Mouse (Mus musculus) right cerebral cortex, adult 2 months (tissue): ENCODE results near the gene Lfng.

Experiments
- DNase-seq, 2 experiments: peaks; one replicate each; pipeline ENCODE4 v3.0.0; 2021 to 2022; ENCODE audit warnings: low spot score in 2 of 2

Lfng gene

DNA sequence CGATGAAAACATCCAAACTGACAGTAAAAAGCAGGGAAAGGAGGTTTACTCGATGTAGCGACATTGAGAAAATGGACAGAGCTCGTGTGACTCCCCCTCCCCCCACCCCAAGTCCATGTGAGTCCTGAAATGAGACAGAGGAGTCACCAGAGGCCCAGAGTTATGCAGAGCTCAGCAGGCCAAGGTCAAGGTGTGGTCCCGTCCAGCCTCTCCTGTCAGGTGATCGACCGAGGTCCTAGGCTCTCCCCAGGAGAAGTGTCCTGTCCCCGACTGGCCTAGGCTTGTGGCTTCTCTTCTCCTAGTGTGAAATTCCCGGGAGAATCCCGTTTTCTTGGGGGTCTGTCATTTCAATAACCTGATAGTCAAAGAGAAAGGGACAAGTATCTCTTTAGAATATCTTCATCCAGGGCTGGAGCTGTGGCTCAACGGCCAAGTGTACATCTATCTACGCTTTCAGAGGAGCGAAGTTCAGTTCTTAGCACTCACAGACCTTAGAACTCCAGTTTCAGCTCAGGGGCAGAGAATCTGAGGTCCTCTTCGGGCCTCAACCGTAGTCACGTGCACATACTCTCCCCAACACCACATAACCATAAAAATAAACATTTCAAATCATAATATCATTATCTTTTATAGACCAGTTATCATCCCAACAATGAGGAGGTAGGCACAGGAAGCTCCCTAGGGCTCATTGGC lies 17.9 kb upstream of the Lfng start:
- DNase-seq: no peak

GRCm38 (mm10) chr5:140594846-140595245 lies 12.3 kb upstream of the Lfng start:
- no peak for DNase-seq

DNA sequence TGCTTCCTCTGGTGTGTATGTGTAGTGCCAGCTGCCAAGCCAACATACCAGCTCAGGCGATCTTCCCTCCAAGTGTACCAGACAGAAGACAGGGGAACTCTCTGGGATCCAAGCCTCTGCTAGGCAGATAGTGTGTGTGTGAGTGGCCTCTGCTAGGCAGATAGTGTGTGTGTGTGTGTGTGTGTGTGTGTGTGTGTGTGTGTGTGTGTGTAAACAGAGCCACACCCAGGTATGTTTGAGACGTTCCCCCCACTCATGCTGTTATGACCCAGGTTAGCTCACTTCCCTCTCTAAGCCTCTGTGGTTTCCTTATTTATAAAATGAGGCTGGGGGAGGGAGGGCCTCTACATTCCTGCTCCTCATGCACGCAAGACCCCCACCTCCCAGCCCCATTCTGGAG lies 10.7 kb upstream of the Lfng start:
- no peak for DNase-seq

GRCm38 (mm10) chr5:140596927-140597588 lies 10.1 kb upstream of the Lfng start:
- no peak for DNase-seq

GRCm38 (mm10) chr5:140597787-140598186 lies 9.3 kb upstream of the Lfng start:
- DNase-seq: no peak

DNA sequence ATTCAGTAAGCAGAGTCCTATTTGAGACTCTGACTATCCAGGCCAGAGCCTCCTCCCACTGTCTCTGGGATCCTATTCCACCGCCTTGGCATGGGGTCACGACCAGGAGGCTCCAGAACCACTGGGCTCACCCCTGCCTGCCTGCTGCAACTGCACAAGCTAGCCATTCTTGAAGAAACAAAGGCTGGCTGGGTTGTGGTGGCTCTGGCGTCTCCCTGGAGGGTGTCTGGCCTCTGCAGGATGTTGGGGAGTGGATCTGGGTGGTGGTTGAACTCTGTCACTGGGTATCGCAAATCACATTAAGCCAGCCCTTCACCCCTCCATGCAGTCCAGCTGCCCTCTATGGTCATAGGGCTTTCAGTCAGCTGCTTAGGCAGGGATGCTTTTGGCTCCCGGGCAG lies 7.2 kb upstream of the Lfng start:
- DNase-seq: no peak

DNA sequence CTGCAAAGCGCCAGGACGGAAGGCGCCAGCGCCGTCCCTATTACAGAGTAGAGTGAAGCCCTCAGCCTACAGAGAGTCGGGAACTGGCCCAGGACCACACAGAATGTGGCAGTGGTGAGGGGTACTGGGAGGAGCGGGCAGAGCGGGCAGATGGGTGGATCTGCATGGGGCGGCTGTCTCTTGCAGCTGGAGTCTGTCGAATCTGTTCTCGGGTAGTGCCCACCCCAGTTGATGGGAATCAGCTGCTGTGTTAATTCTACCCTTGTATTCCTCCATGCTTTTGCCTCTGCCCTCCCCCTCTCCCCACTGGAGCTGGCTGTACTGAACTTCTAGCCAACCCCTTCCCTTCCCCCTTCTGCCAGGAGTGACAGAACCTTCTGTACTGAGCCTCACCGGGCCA lies 5.4 kb upstream of the Lfng start:
- no peak for DNase-seq

DNA sequence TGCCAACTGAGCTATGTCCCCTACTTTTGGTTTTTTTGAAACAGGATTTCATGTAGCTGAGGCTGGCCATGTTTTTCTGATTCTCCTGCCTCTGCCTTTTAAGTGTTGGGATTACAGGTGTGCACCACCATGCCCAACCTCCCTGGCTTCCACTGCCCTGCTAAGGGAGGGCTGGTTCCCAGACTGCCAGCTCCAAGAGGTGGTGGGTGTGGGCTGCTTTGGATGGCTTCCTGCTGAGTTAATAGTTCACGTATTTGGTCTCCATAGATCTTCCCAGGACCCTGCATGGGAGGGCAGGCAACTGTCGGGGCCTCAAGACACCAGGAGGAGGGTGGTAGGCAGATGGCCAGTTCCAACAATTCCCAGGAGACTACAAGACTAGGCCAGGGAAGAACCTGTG lies 4.6 kb upstream of the Lfng start:
- no peak for DNase-seq

- no peak for DNase-seq
Measured at GRCm38 (mm10) chr5:140604386-140604785, 2.7 kb upstream of the Lfng start.

GRCm38 (mm10) chr5:140605228-140605627 lies 1.9 kb upstream of the Lfng start:
- no peak for DNase-seq

DNA sequence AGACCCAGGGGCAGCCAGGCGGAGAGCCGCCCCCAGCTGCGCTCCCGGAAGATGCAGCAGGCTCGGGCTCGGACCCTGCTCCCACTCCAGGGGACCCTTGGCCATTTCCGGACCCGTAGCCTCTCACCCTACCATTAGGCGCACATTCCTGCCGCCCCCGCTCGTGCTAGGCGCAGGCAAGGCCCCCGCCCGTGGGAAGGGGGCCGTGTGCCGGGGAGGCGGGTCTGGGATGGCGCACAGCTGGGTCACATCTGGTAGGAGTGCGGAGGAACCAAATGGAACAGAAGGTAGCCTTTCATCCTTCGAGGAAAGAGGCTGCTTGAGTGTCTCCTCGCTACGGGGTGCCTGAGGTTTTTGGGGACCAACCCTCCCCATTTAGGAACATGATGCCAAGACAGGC lies 734 bp upstream of the Lfng start:
- DNase-seq: no peak

GRCm38 (mm10) chr5:140607836-140608633 lies 915 bp downstream of the Lfng start:
- DNase-seq: no peak

GRCm38 (mm10) chr5:140608634-140609015 lies 1.5 kb downstream of the Lfng start:
- DNase-seq: no peak

- no peak for DNase-seq
Measured at GRCm38 (mm10) chr5:140609511-140610272, 2.6 kb downstream of the Lfng start.

GRCm38 (mm10) chr5:140610273-140611011 lies 3.3 kb downstream of the Lfng start:
- no peak for DNase-seq

- no peak for DNase-seq
Measured at GRCm38 (mm10) chr5:140611021-140611583, 4.0 kb downstream of the Lfng start.

DNA sequence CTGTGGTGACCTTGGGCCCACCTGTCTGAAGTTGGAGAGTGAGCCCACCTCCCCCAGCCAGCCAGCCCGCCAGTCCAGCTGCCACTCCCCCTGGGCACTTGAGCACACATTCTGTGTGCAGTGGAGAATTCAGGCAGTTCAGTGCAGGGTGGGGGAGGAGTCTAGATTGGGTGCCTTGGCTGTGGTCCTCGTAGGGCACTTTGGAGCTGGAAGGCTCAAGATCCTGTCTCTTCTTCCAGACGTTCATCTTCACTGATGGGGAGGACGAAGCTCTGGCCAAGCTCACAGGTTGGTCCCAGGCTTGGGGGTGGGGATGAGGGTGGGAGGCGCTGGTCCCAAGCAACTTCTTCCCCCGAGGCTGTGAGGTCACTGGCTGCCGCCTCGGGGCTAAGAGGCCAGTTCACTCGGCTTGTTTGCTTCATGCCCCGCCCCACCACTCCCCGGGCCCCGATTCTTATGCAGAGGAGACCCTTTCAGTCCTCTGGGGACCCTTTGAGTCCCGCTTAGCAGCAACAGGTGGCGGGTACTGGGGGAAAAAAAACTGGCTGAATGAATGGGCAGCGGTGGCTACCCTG lies 4.6 kb downstream of the Lfng start:
- no peak for DNase-seq

GRCm38 (mm10) chr5:140612191-140612590 lies 5.1 kb downstream of the Lfng start:
- no peak for DNase-seq

- DNase-seq: no peak
Measured at GRCm38 (mm10) chr5:140614141-140614540, 7.0 kb downstream of the Lfng start.

DNA sequence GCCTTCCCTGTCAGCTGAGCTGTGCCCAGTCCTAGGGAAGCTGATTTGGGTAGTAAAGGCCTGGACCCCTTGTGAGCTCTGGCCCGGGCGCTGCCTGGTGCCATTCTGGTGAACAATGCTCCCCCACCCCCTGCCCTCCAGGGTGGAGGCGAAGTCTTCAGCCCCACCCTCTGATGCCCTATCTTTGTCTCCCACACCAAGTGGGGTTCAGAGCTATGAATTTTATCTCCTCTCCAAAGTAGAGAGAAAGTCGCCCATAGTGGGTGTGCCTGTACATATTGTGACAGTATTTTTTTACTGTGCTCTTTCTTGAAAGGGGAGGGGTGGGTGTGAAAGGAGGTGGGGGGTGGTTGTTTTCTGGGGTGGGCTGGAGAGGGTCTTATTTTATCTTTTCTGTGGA lies 7.7 kb downstream of the Lfng start:
- no peak for DNase-seq
